Mouse (Mus musculus) neural tube, embryonic 14.5 days (tissue): ENCODE data around the gene Zfp202. TPM values are rescaled to one million over a fixed set of nuclear protein-coding genes. Genes with fewer than 3 reads are reported as not detected.

Source experiments
- ATAC-seq: fragments of 200-750 bp; cut with Nextera tagmentation; 2 replicates; pipeline ENCODE4 v1.8.0; 2017; ENCODE audit warnings: low read depth, mild to moderate bottlenecking, moderate TSS enrichment, moderate library complexity
- H3K27ac ChIP-seq: fragments of 300-500 bp; sonication (generic); 2 replicates; pipeline ENCODE4 v1.5.1; 2014; ENCODE audit warnings: low read depth, mild to moderate bottlenecking, control low read depth, low read length, moderate library complexity, mixed read lengths
- H3K27me3 ChIP-seq: fragments of 300-500 bp; sonication (generic); 2 replicates; pipeline ENCODE4 v1.6.1; 2014; ENCODE audit warnings: low read length; ENCODE audit not compliant: control insufficient read depth, insufficient read depth
- H3K36me3 ChIP-seq: fragments of 300-500 bp; sonication (generic); 2 replicates; pipeline ENCODE4 v1.6.1; 2014; ENCODE audit warnings: low read length, mixed read lengths; ENCODE audit not compliant: control insufficient read depth, insufficient read depth
- H3K4me1 ChIP-seq: fragments of 300-500 bp; sonication (generic); 2 replicates; pipeline ENCODE4 v1.6.1; 2014; ENCODE audit warnings: low read length; ENCODE audit not compliant: control insufficient read depth, insufficient read depth
- H3K4me2 ChIP-seq: fragments of 300-500 bp; sonication (generic); 2 replicates; pipeline ENCODE4 v1.6.1; 2014; ENCODE audit warnings: mild to moderate bottlenecking, low read depth, low read length, control low read depth
- H3K4me3 ChIP-seq: fragments of 300-500 bp; sonication (generic); 2 replicates; pipeline ENCODE4 v1.5.1; 2014; ENCODE audit warnings: low read depth, low read length, control low read depth, mixed read lengths
- H3K9ac ChIP-seq: fragments of 300-500 bp; sonication (generic); replicated peaks from 2 replicates; pipeline ENCODE4 v1.6.1; 2014; ENCODE audit warnings: low read depth, mild to moderate bottlenecking, control low read depth, low read length, mixed read lengths
- H3K9me3 ChIP-seq: fragments of 300-500 bp; sonication (generic); 2 replicates; pipeline ENCODE4 v1.6.1; 2016; ENCODE audit warnings: low read length; ENCODE audit not compliant: control insufficient read depth
- WGBS: fragments of 180-500 bp; shearing (Covaris S2); extraction: QIAGEN DNeasy Blood & Tissue Kit; methylation state at CpG from one replicate; pipeline ENCODE4 v1.1.7; 2014; 5-methylcytosine and 5-hydroxymethylcytosine counted together
- polyA plus RNA-seq: library from polyadenylated mRNA; unstranded; fragments of >200 nt; fragmentation: Nextera tagmentation; extraction: Ambion mirVana; gene quantifications from 2 replicates; pipeline ENCODE4 v1.2.1, GENCODE M21; 2014

The Zfp202 gene
- polyA plus RNA-seq, 1 experiment from 2014 or later = 13.4 TPM

- 49% methylated on average over 10 of the region's 10 CpGs for WGBS
Observed at GRCm38 (mm10) chr9:40234233-40235072, 42.3 kb downstream of the Zfp202 start.

GRCm38 (mm10) chr9:40235220-40235619, 43.1 kb downstream of the Zfp202 start:
- Histone ChIP-seq H3K36me3 (no peaks in the 10 kb centered on the region), H3K27me3 (no peaks in the 10 kb centered on the region), H3K27ac (no peak overlapping the region), H3K9me3 (no peaks in the 10 kb centered on the region; the same call in 1 of the 2 replicates), H3K4me1 (no peaks in the 10 kb centered on the region), H3K4me3 (no peak overlapping the region), H3K4me2 (no peak overlapping the region), H3K9ac (no peak overlapping the region)
- ATAC-seq = no peak
- 82% methylated on average over 7 of the region's 7 CpGs for WGBS

More at GRCm38 (mm10) chr9:40234233-40235072, 42.3 kb downstream of the Zfp202 start:
- Histone ChIP-seq H3K9ac (no peak overlapping the region), H3K36me3 (no peaks in the 10 kb centered on the region), H3K27me3 (no peaks in the 10 kb centered on the region), H3K4me1 (no peaks in the 10 kb centered on the region), H3K4me3 (no peak overlapping the region), H3K4me2 (no peak overlapping the region), H3K9me3 (no peaks in the 10 kb centered on the region; the same call in 1 of the 2 replicates), H3K27ac (no peak overlapping the region)
- ATAC-seq = no peak

GRCm38 (mm10) chr9:40239749-40240148, 47.6 kb downstream of the Zfp202 start:
- Histone ChIP-seq H3K4me3 (no peak overlapping the region), H3K9ac (no peak overlapping the region), H3K9me3 (no peaks in the 10 kb centered on the region), H3K4me2 (no peak overlapping the region), H3K4me1 (peaks cover 7% of the 10 kb centered on the region; the same call in 1 of the 2 replicates), H3K36me3 (no peaks in the 10 kb centered on the region), H3K27ac (no peak overlapping the region), H3K27me3 (no peaks in the 10 kb centered on the region)
- ATAC-seq = no peak
- WGBS = 15% methylated on average over 4 of the region's 4 CpGs

GRCm38 (mm10) chr9:40240311-40240710, 48.2 kb downstream of the Zfp202 start:
- Histone ChIP-seq H3K4me2 (no peak overlapping the region), H3K9me3 (no peaks in the 10 kb centered on the region), H3K4me1 (peaks cover 7% of the 10 kb centered on the region; the same call in 1 of the 2 replicates), H3K27ac (no peak overlapping the region), H3K9ac (no peak overlapping the region), H3K36me3 (no peaks in the 10 kb centered on the region), H3K27me3 (no peaks in the 10 kb centered on the region), H3K4me3 (no peak overlapping the region)
- 29% methylated on average over 5 of the region's 5 CpGs for WGBS
- no peak for ATAC-seq

- under 1% methylated on average over 15 of the region's 15 CpGs for WGBS
- Histone ChIP-seq H3K9ac (peak overlapping the region; percentile 63), H3K36me3 (no peaks in the 10 kb centered on the region), H3K4me3 (peak overlapping the region; percentile 40), H3K4me1 (peaks cover 7% of the 10 kb centered on the region; the same call in 1 of the 2 replicates), H3K27ac (peak overlapping the region; percentile 93), H3K9me3 (no peaks in the 10 kb centered on the region), H3K27me3 (no peaks in the 10 kb centered on the region), H3K4me2 (peak overlapping the region; percentile 83)
- ATAC-seq = peak; percentile 87
Observed at GRCm38 (mm10) chr9:40241223-40241801, 49.2 kb downstream of the Zfp202 start.

GRCm38 (mm10) chr9:40241951-40242888, 50.1 kb downstream of the Zfp202 start:
- H3K4me2 ChIP-seq = peak overlapping the region; percentile 83
- ATAC-seq = peak; percentile 77
- 49% methylated on average over 13 of the region's 13 CpGs for WGBS

GRCm38 (mm10) chr9:40245466-40245865, 53.4 kb downstream of the Zfp202 start:
- Histone ChIP-seq H3K4me3 (no peak overlapping the region), H3K9ac (no peak overlapping the region), H3K4me2 (no peak overlapping the region), H3K36me3 (no peaks in the 10 kb centered on the region), H3K27ac (peak overlapping the region; percentile 10; the same call in 1 of the 2 replicates), H3K9me3 (no peaks in the 10 kb centered on the region), H3K27me3 (no peaks in the 10 kb centered on the region), H3K4me1 (peaks cover 7% of the 10 kb centered on the region; the same call in 1 of the 2 replicates)
- no peak for ATAC-seq
- 69% methylated on average over 9 of the region's 9 CpGs for WGBS

More at GRCm38 (mm10) chr9:40241951-40242888, 50.1 kb downstream of the Zfp202 start:
- peak overlapping the region; percentile 63 for H3K9ac ChIP-seq
- peaks cover 7% of the 10 kb centered on the region; the same call in 1 of the 2 replicates for H3K4me1 ChIP-seq
- H3K4me3 ChIP-seq = peak overlapping the region; percentile 40
- no peaks in the 10 kb centered on the region for H3K27me3 ChIP-seq
- H3K9me3 ChIP-seq = no peaks in the 10 kb centered on the region
- H3K27ac ChIP-seq = peak overlapping the region; percentile 93
- no peaks in the 10 kb centered on the region for H3K36me3 ChIP-seq

- Histone ChIP-seq H3K4me1 (peaks cover 7% of the 10 kb centered on the region; the same call in 1 of the 2 replicates), H3K27ac (peak overlapping the region; percentile 10; the same call in 1 of the 2 replicates), H3K36me3 (no peaks in the 10 kb centered on the region), H3K4me3 (no peak overlapping the region), H3K4me2 (no peak overlapping the region), H3K9me3 (no peaks in the 10 kb centered on the region), H3K27me3 (no peaks in the 10 kb centered on the region), H3K9ac (no peak overlapping the region)
- WGBS = 52% methylated on average over 7 of the region's 7 CpGs
- ATAC-seq = no peak
Observed at GRCm38 (mm10) chr9:40245974-40246665, 54.0 kb downstream of the Zfp202 start.
